In the genomic region with DNA sequence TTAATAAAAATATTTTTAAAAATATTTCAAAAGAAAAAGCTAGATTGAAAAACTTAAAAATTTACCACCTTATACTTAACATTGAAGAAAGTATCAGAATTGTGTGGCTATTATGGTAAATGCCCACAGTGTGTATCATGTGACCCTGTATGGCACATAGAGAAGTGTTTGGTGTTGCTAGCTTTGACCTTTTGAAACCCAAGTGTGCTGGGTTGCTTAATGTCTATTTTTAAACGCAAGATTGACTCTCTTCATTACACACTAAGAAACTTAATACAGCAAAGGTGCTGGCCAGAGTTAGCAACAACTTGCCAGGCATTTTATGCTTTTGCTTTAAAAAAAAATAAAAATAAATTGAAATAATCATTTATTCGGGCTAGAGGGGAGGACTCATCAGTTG, we compare ENCODE assay signal across 20 mouse cellular contexts. TPM values are rescaled to one million over a fixed set of nuclear protein-coding genes. Genes with fewer than 3 reads are reported as not detected.
"Had no signal": no experiment of that assay in that cellular context is flagged by ENCODE, and none has a peak within 500 bp of the region (broad histone marks: within the 10 kb centered on the region; RNA-seq: fewer than 3 reads in every experiment).

No protein-coding gene starts in this region.

- H3K9me3 ChIP-seq: liver, embryonic 13.5 days; midbrain, embryonic 12.5 days; neural tube, embryonic 12.5 days; neural tube, embryonic 15.5 days; stomach, embryonic 15.5 days had no signal

- H3K4me1 ChIP-seq: liver, embryonic 13.5 days; midbrain, embryonic 12.5 days; neural tube, embryonic 12.5 days; neural tube, embryonic 15.5 days; stomach, embryonic 15.5 days had no signal

- H3K4me3 ChIP-seq: left cerebral cortex, adult 2 months; liver, embryonic 13.5 days; midbrain, embryonic 12.5 days; neural tube, embryonic 12.5 days; neural tube, embryonic 15.5 days; stomach, embryonic 15.5 days had no signal

- DNase-seq: kidney, adult 18-20 months; kidney, adult 9 months; kidney, postnatal 36 days; layer of hippocampus, postnatal 36 days; liver, embryonic 13.5 days; lung, adult 2 months; lung, postnatal 14 days; lung, postnatal 4 days; right cerebral cortex, adult 18-20 months; right cerebral cortex, postnatal 14 days; right cerebral cortex, postnatal 4 days; spleen, adult 18-20 months; thymus, postnatal 36 days had no signal

- ATAC-seq: midbrain, embryonic 16.5 days had no signal

- H3K4me2 ChIP-seq: liver, embryonic 13.5 days; midbrain, embryonic 12.5 days; neural tube, embryonic 12.5 days; neural tube, embryonic 15.5 days; stomach, embryonic 15.5 days had no signal

- H3K9ac ChIP-seq: liver, embryonic 13.5 days; midbrain, embryonic 12.5 days; neural tube, embryonic 12.5 days; neural tube, embryonic 15.5 days; stomach, embryonic 15.5 days had no signal

- H3K36me3 ChIP-seq: liver, embryonic 13.5 days; midbrain, embryonic 12.5 days; neural tube, embryonic 12.5 days; neural tube, embryonic 15.5 days; stomach, embryonic 15.5 days had no signal

- H3K27ac ChIP-seq: left cerebral cortex, adult 2 months; liver, embryonic 13.5 days; midbrain, embryonic 12.5 days; neural tube, embryonic 12.5 days; neural tube, embryonic 15.5 days; stomach, embryonic 15.5 days had no signal

- H3K27me3 ChIP-seq: liver, embryonic 13.5 days; midbrain, embryonic 12.5 days; neural tube, embryonic 12.5 days; neural tube, embryonic 15.5 days; stomach, embryonic 15.5 days had no signal

RNA-seq across cellular contexts. Expression of gene Cmya5, which starts 9.0 kb away (rescaled TPM):
- total RNA-seq: megakaryocyte progenitor cell, adult 5-6 weeks had no signal
- polyA plus RNA-seq: midbrain, embryonic 12.5 days had no signal
